Mouse (Mus musculus): Measurements from ENCODE around the gene Clic3.

DNA sequence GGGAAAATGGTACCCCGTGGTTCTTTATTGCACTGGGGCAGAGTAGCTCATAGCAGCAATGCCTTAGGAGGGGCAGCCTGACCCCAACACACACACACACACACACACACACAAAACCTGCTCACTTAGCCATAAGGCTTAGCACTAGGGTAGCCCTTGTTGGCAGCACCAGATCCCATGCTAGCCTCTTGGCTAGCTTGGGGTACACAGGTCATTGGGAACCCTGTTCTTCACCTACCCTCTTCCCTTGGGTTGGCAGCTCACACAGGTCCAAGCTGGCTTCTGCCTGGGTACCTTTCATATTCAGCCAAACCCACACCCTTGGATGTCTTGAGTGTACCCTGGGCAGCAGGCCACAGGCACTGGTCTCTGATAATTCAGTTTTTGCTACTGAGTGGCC, 48.4 kb downstream of the Clic3 start:
- no peak for TF ChIP-seq CTCF (IDR thresholded peaks at IDR 0.05; ENCODE audit: control insufficient read depth, insufficient read depth, insufficient read length)
- TF ChIP-seq MAX (IDR thresholded peaks at IDR 0.05): no peak
- TF ChIP-seq MYOG (IDR thresholded peaks at IDR 0.05; ENCODE audit: control insufficient read depth, extremely low read depth, insufficient read length): no peak
- no peak for TF ChIP-seq CEBPB (IDR thresholded peaks at IDR 0.05; ENCODE audit: low read depth)
- no peak for TF ChIP-seq FOSL1 (IDR thresholded peaks at IDR 0.05; ENCODE audit: insufficient read depth, low read length, poor library complexity, severe bottlenecking)

Measured in C2C12 (cell line).